Mouse (Mus musculus) right cerebral cortex, postnatal 25 days (tissue): ENCODE measurements around the gene Mettl5.
"Not testable (repeated sequence)": the region's sequence is repeated elsewhere in the genome, so short reads cannot be mapped to it uniquely, and the experiment has no call there.

Experiments
- DNase-seq: peaks from one replicate; pipeline ENCODE4 v3.0.0; 2022

Gene Mettl5

GRCm38 (mm10) chr2:69885451-69886305 lies at the start of gene Mettl5:
TSS of gene Mettl5 (minus strand) at chr2:69885615.
- peak; percentile 88 for DNase-seq

- DNase-seq: no peak
Observed at GRCm38 (mm10) chr2:69924943-69925342, 39.5 kb upstream of the Mettl5 start.

- DNase-seq: no peak
Observed at GRCm38 (mm10) chr2:69917301-69917700, 31.9 kb upstream of the Mettl5 start.

- no peak for DNase-seq
Observed at GRCm38 (mm10) chr2:69912801-69913200, 27.4 kb upstream of the Mettl5 start.

- DNase-seq: not testable (repeated sequence)
Observed at GRCm38 (mm10) chr2:69907394-69907793, 22.0 kb upstream of the Mettl5 start.

- DNase-seq: no peak
Observed at GRCm38 (mm10) chr2:69903541-69903940, 18.1 kb upstream of the Mettl5 start.

GRCm38 (mm10) chr2:69897618-69898575 lies 12.5 kb upstream of the Mettl5 start:
- peak; percentile 38 for DNase-seq

GRCm38 (mm10) chr2:69897039-69897617 lies 11.7 kb upstream of the Mettl5 start, which contains the start of gene Ubr3:
TSS of gene Ubr3 (plus strand) at chr2:69897246.
- peak; percentile 97 for DNase-seq

- no peak for DNase-seq
Observed at GRCm38 (mm10) chr2:69896224-69896581, 10.8 kb upstream of the Mettl5 start.

GRCm38 (mm10) chr2:69895502-69896223 lies 10.2 kb upstream of the Mettl5 start:
- no peak for DNase-seq

- no peak for DNase-seq
Observed at GRCm38 (mm10) chr2:69893891-69894290, 8.5 kb upstream of the Mettl5 start.

- DNase-seq: no peak
Observed at GRCm38 (mm10) chr2:69893145-69893544, 7.7 kb upstream of the Mettl5 start.

- no peak for DNase-seq
Observed at GRCm38 (mm10) chr2:69890843-69891242, 5.4 kb upstream of the Mettl5 start.

- no peak for DNase-seq
Observed at GRCm38 (mm10) chr2:69888957-69889356, 3.5 kb upstream of the Mettl5 start.

- DNase-seq: no peak
Observed at GRCm38 (mm10) chr2:69885050-69885449, 365 bp downstream of the Mettl5 start.

GRCm38 (mm10) chr2:69884581-69884980 lies 834 bp downstream of the Mettl5 start:
- no peak for DNase-seq

GRCm38 (mm10) chr2:69883990-69884391 lies 1.4 kb downstream of the Mettl5 start:
- no peak for DNase-seq

GRCm38 (mm10) chr2:69862117-69862657 lies 23.2 kb downstream of the Mettl5 start:
- DNase-seq: no peak

- DNase-seq: peak; percentile 93
Observed at GRCm38 (mm10) chr2:69861485-69862091, 23.8 kb downstream of the Mettl5 start, which contains the start of gene Ssb. TSS of gene Ssb (plus strand) at chr2:69861562.

- DNase-seq: peak; percentile 11
Observed at GRCm38 (mm10) chr2:69860972-69861452, 24.4 kb downstream of the Mettl5 start.

- DNase-seq: no peak
Observed at GRCm38 (mm10) chr2:69857882-69858281, 27.5 kb downstream of the Mettl5 start.
